Mouse (Mus musculus) heart, embryonic 15.5 days (tissue): ENCODE measurements around the gene Nt5c. TPM values are rescaled to one million over a fixed set of nuclear protein-coding genes. Genes with fewer than 3 reads are reported as not detected.
A peak's percentile ranks its signal among the peaks of the same experiment; 100 is the strongest.
"Not testable (repeated sequence)": the region's sequence is repeated elsewhere in the genome, so short reads cannot be mapped to it uniquely, and the experiment has no call there.

Experiments used
- ATAC-seq: fragments of 200-750 bp; cut with Nextera tagmentation; replicated peaks from 2 replicates; pipeline ENCODE4 v1.8.0; 2017; ENCODE audit warnings: low read depth, moderate TSS enrichment; ENCODE audit not compliant: insufficient number of reproducible peaks, insufficient read depth, low FRiP score
- H3K27ac ChIP-seq: fragments of 300-500 bp; sonication (generic); 2 replicates; pipeline ENCODE4 v1.5.1; 2015; ENCODE audit warnings: mild to moderate bottlenecking, inconsistent platforms
- H3K27me3 ChIP-seq: fragments of 300-500 bp; sonication (generic); 2 replicates; pipeline ENCODE4 v1.6.1; 2015; ENCODE audit warnings: inconsistent platforms
- H3K36me3 ChIP-seq: fragments of 300-500 bp; sonication (generic); 2 replicates; pipeline ENCODE4 v1.6.1; 2015; ENCODE audit warnings: mild to moderate bottlenecking, inconsistent platforms
- H3K4me1 ChIP-seq: fragments of 300-500 bp; sonication (generic); replicated peaks from 2 replicates; pipeline ENCODE4 v1.6.1; 2015; ENCODE audit warnings: inconsistent platforms
- H3K4me2 ChIP-seq: fragments of 300-500 bp; sonication (generic); 2 replicates; pipeline ENCODE4 v1.6.1; 2015; ENCODE audit warnings: inconsistent platforms, mild to moderate bottlenecking, moderate library complexity
- H3K4me3 ChIP-seq: fragments of 300-500 bp; sonication (generic); 2 replicates; pipeline ENCODE4 v1.5.1; 2015; ENCODE audit warnings: mild to moderate bottlenecking, inconsistent platforms
- H3K9ac ChIP-seq: fragments of 300-500 bp; sonication (generic); 2 replicates; pipeline ENCODE4 v1.6.1; 2015; ENCODE audit warnings: mild to moderate bottlenecking, inconsistent platforms
- H3K9me3 ChIP-seq: fragments of 300-500 bp; sonication (generic); replicated peaks from 2 replicates; pipeline ENCODE4 v1.6.1; 2016; ENCODE audit warnings: inconsistent platforms
- WGBS: fragments of 180-500 bp; shearing (Covaris S2); methylation state at CpG from one replicate; pipeline ENCODE4 v1.1.7; 2015; ENCODE audit warnings: mixed read lengths; 5-methylcytosine and 5-hydroxymethylcytosine counted together
- polyA plus RNA-seq: library from polyadenylated mRNA; unstranded; fragments of >200 nt; fragmentation: Nextera tagmentation; extraction: Ambion mirVana; gene quantifications from 2 replicates; pipeline ENCODE4 v1.2.1, GENCODE M21; 2015

Nt5c gene
- polyA plus RNA-seq, result 49.6 and 62.1 TPM in 2 replicates

GRCm38 (mm10) chr11:115491356-115492083 lies at the start of gene Nt5c:
Gene Nt5c (minus strand): TSS chr11:115491862.
- Histone ChIP-seq H3K9ac (peak within 1 kb of the TSS; percentile 63), H3K9me3 (no peaks in the 10 kb centered on the region), H3K36me3 (peaks cover 3% of the 10 kb centered on the region), H3K4me3 (peak within 1 kb of the TSS; percentile 73), H3K4me1 (peaks cover 16% of the 10 kb centered on the region), H3K27ac (peak within 1 kb of the TSS; percentile 72), H3K4me2 (peak within 1 kb of the TSS; percentile 85), H3K27me3 (no peaks in the 10 kb centered on the region)
- ATAC-seq, result peak; percentile 83
- 0% methylated on average over 43 of the region's 43 CpGs for WGBS

- peaks cover 20% of the 10 kb centered on the region for H3K4me1 ChIP-seq
- H3K9me3 ChIP-seq, result no peaks in the 10 kb centered on the region
- 64% methylated on average over 2 of the region's 2 CpGs for WGBS
These were observed 46.4 kb upstream of the Nt5c start for GRCm38 (mm10) chr11:115538045-115538444.

GRCm38 (mm10) chr11:115536856-115537568 lies 45.4 kb upstream of the Nt5c start:
- Histone ChIP-seq H3K27ac (peak overlapping the region; percentile 100), H3K4me3 (peak overlapping the region; percentile 83), H3K27me3 (no peaks in the 10 kb centered on the region), H3K4me2 (peak overlapping the region; percentile 78), H3K36me3 (peaks cover 17% of the 10 kb centered on the region), H3K4me1 (peaks cover 20% of the 10 kb centered on the region), H3K9ac (no peak overlapping the region), H3K9me3 (no peaks in the 10 kb centered on the region)
- ATAC-seq, result no peak
- WGBS, result 87% methylated on average over 10 of the region's 10 CpGs

More at GRCm38 (mm10) chr11:115538045-115538444, 46.4 kb upstream of the Nt5c start:
- H3K9ac ChIP-seq, result no peak overlapping the region
- no peak overlapping the region for H3K27ac ChIP-seq
- H3K27me3 ChIP-seq, result no peaks in the 10 kb centered on the region
- H3K36me3 ChIP-seq, result peaks cover 7% of the 10 kb centered on the region
- ATAC-seq, result no peak
- no peak overlapping the region for H3K4me2 ChIP-seq
- H3K4me3 ChIP-seq, result no peak overlapping the region

- ATAC-seq, result peak; percentile 89
- Histone ChIP-seq H3K36me3 (peaks cover 26% of the 10 kb centered on the region), H3K27me3 (no peaks in the 10 kb centered on the region), H3K4me1 (peaks cover 20% of the 10 kb centered on the region), H3K9ac (peak within 1 kb of the TSS; percentile 98), H3K9me3 (no peaks in the 10 kb centered on the region), H3K4me3 (peak within 1 kb of the TSS; percentile 83), H3K27ac (peak within 1 kb of the TSS; percentile 100), H3K4me2 (peak within 1 kb of the TSS; percentile 78)
- under 1% methylated on average over 69 of the region's 70 CpGs for WGBS
These were observed 44.5 kb upstream of the Nt5c start, which contains the start of gene Sumo2 for GRCm38 (mm10) chr11:115536038-115536681. Gene Sumo2 (minus strand): TSS chr11:115536276.

GRCm38 (mm10) chr11:115535401-115536037 lies 43.9 kb upstream of the Nt5c start:
- Histone ChIP-seq H3K4me3 (peak overlapping the region; percentile 83), H3K9ac (peak overlapping the region; percentile 98), H3K27me3 (no peaks in the 10 kb centered on the region), H3K4me2 (peak overlapping the region; percentile 78), H3K36me3 (peaks cover 28% of the 10 kb centered on the region), H3K9me3 (no peaks in the 10 kb centered on the region), H3K4me1 (peaks cover 20% of the 10 kb centered on the region), H3K27ac (peak overlapping the region; percentile 100)
- peak; percentile 82 for ATAC-seq
- WGBS, result under 1% methylated on average over 75 of the region's 84 CpGs

GRCm38 (mm10) chr11:115534759-115535371 lies 43.2 kb upstream of the Nt5c start:
- 4% methylated on average over 11 of the region's 11 CpGs for WGBS
- Histone ChIP-seq H3K27ac (peak overlapping the region; percentile 100), H3K9me3 (no peaks in the 10 kb centered on the region), H3K4me3 (peak overlapping the region; percentile 83), H3K9ac (peak overlapping the region; percentile 98), H3K36me3 (peaks cover 34% of the 10 kb centered on the region), H3K4me1 (peaks cover 20% of the 10 kb centered on the region), H3K4me2 (peak overlapping the region; percentile 78), H3K27me3 (no peaks in the 10 kb centered on the region)
- ATAC-seq, result no peak

- H3K4me1 ChIP-seq, H3K4me2 ChIP-seq, H3K4me3 ChIP-seq, ATAC-seq, H3K27me3 ChIP-seq, H3K9ac ChIP-seq, H3K9me3 ChIP-seq, H3K27ac ChIP-seq: not testable (repeated sequence)
- H3K36me3 ChIP-seq, result peaks cover 76% of the 10 kb centered on the region
- WGBS, result 81% methylated on average over 3 of the region's 3 CpGs
These were observed 34.8 kb upstream of the Nt5c start for GRCm38 (mm10) chr11:115526446-115526845.

- WGBS, result 83% methylated on average over 2 of the region's 2 CpGs
- no peak for ATAC-seq
- H3K36me3 ChIP-seq, result peaks cover 46% of the 10 kb centered on the region
These were observed 31.0 kb upstream of the Nt5c start for GRCm38 (mm10) chr11:115522703-115523102.

GRCm38 (mm10) chr11:115522238-115522637 lies 30.6 kb upstream of the Nt5c start:
- Histone ChIP-seq H3K4me3 (no peak overlapping the region), H3K9me3 (no peaks in the 10 kb centered on the region), H3K27ac (no peak overlapping the region), H3K36me3 (peaks cover 41% of the 10 kb centered on the region), H3K9ac (no peak overlapping the region), H3K4me1 (peaks cover 25% of the 10 kb centered on the region), H3K4me2 (no peak overlapping the region), H3K27me3 (no peaks in the 10 kb centered on the region)
- no peak for ATAC-seq
- WGBS, result 88% methylated on average over 2 of the region's 2 CpGs

More at GRCm38 (mm10) chr11:115522703-115523102, 31.0 kb upstream of the Nt5c start:
- Histone ChIP-seq H3K9ac (no peak overlapping the region), H3K27me3 (no peaks in the 10 kb centered on the region), H3K4me3 (no peak overlapping the region), H3K27ac (no peak overlapping the region), H3K9me3 (no peaks in the 10 kb centered on the region), H3K4me1 (peaks cover 25% of the 10 kb centered on the region), H3K4me2 (no peak overlapping the region)

- peaks cover 25% of the 10 kb centered on the region for H3K4me1 ChIP-seq
- no peak overlapping the region for H3K9ac ChIP-seq
- no peak for ATAC-seq
- peaks cover 30% of the 10 kb centered on the region for H3K36me3 ChIP-seq
- no peak overlapping the region for H3K4me3 ChIP-seq
- H3K27me3 ChIP-seq, result no peaks in the 10 kb centered on the region
- 78% methylated on average over 4 of the region's 4 CpGs for WGBS
- H3K9me3 ChIP-seq, result no peaks in the 10 kb centered on the region
- H3K27ac ChIP-seq, result peak overlapping the region; percentile 84
- H3K4me2 ChIP-seq, result no peak overlapping the region
These were observed 29.4 kb upstream of the Nt5c start for GRCm38 (mm10) chr11:115521080-115521479.
